Mouse (Mus musculus): ENCODE measurements at regions not wholly inside any gene's neighbourhood (a gene's known extent, or its start where the extent isn't known, plus 50 kb on each side); places are given as distances from the start of the nearest gene placed in this dataset.

- Histone ChIP-seq H3K4me2 (ENCODE audit: low read depth, low read length) (no peak overlapping the region), H3K9ac (replicated peaks; ENCODE audit: low read length) (no peak overlapping the region), H3K36me3 (replicated peaks; ENCODE audit: control insufficient read depth, insufficient read depth, low read depth, low read length) (no peaks in the 10 kb centered on the region), H3K27me3 (ENCODE audit: control insufficient read depth, insufficient read depth, low read length) (no peaks in the 10 kb centered on the region), H3K4me1 (ENCODE audit: control insufficient read depth, insufficient read depth, low read length) (no peaks in the 10 kb centered on the region), H3K27ac (replicated peaks; ENCODE audit: low read depth, low read length) (no peak overlapping the region), H3K9me3 (replicated peaks; ENCODE audit: control insufficient read depth, low read length) (no peaks in the 10 kb centered on the region), H3K4me3 (ENCODE audit: low read depth, low read length) (no peak overlapping the region)
- no peak for DNase-seq (ENCODE audit: low spot score)
- no peak for ATAC-seq (replicated peaks; ENCODE audit: insufficient number of reproducible peaks, low FRiP score, low TSS enrichment, low read depth)
- WGBS, result 76% methylated on average over 3 of the region's 3 CpGs
These were observed 255.3 kb upstream of the Igfbp7 start for GRCm38 (mm10) chr5:77663096-77663495.

DNA sequence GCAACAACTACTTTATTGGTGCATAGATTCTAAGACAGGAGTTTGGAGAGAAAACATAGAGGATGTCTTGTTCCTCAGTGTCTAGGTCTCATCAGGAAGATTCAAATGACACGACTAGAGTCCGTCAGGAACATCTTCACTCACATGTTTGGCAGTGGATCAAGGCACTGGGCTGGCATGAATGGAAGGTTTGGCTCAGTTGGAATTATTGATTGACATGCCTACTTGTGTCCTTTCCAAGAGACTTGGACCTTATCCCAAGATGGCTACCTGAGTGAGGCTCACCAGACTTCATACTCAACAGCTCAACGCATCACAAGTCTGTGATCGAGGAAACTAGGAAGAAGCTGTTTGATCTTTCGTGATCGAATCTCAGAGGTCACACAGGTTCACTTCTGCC, 251.2 kb upstream of the Igfbp7 start:
- no peaks in the 10 kb centered on the region for H3K27me3 ChIP-seq (ENCODE audit: control insufficient read depth, insufficient read depth, low read length)
- H3K36me3 ChIP-seq (replicated peaks; ENCODE audit: control insufficient read depth, insufficient read depth, low read depth, low read length), result no peaks in the 10 kb centered on the region
- H3K27ac ChIP-seq (replicated peaks; ENCODE audit: low read depth, low read length), result no peak overlapping the region
- no peaks in the 10 kb centered on the region for H3K9me3 ChIP-seq (replicated peaks; ENCODE audit: control insufficient read depth, low read length)
- WGBS, result 87% methylated on average over 6 of the region's 6 CpGs
- no peak overlapping the region for H3K4me2 ChIP-seq (ENCODE audit: low read depth, low read length)
- H3K4me3 ChIP-seq (ENCODE audit: low read depth, low read length), result no peak overlapping the region
- H3K9ac ChIP-seq (replicated peaks; ENCODE audit: low read length), result no peak overlapping the region
- no peak for ATAC-seq (replicated peaks; ENCODE audit: insufficient number of reproducible peaks, low FRiP score, low TSS enrichment, low read depth)
- no peak for DNase-seq (ENCODE audit: low spot score)
- no peaks in the 10 kb centered on the region for H3K4me1 ChIP-seq (ENCODE audit: control insufficient read depth, insufficient read depth, low read length)

DNA sequence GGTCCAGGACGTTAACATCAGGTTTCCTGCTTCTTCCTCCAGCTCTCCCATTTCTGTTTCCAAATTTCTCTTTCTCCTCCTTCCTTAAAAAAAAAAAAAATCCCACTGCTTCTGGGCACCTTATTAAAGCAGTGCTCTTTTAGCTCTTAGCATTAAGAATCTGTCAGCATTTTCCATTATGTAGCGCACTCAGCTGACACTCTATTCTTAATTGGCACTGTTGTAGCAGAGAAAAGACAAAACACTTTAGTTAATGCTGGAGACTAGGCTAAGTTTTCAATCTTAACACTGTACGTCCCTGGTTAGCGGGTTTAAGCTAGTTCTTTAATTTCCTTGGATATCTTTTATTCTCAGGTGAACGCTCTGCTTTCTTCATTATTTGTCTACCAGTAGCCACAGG, 236.8 kb upstream of the Igfbp7 start:
- Histone ChIP-seq H3K9me3 (replicated peaks; ENCODE audit: control insufficient read depth, low read length) (no peaks in the 10 kb centered on the region), H3K9ac (replicated peaks; ENCODE audit: low read length) (no peak overlapping the region), H3K36me3 (replicated peaks; ENCODE audit: control insufficient read depth, insufficient read depth, low read depth, low read length) (no peaks in the 10 kb centered on the region), H3K27me3 (ENCODE audit: control insufficient read depth, insufficient read depth, low read length) (no peaks in the 10 kb centered on the region), H3K4me3 (ENCODE audit: low read depth, low read length) (no peak overlapping the region), H3K4me2 (ENCODE audit: low read depth, low read length) (no peak overlapping the region), H3K4me1 (ENCODE audit: control insufficient read depth, insufficient read depth, low read length) (no peaks in the 10 kb centered on the region), H3K27ac (replicated peaks; ENCODE audit: low read depth, low read length) (no peak overlapping the region)
- WGBS, result 86% methylated on average over 5 of the region's 5 CpGs
- DNase-seq (ENCODE audit: low spot score) (no peak), ATAC-seq (replicated peaks; ENCODE audit: insufficient number of reproducible peaks, low FRiP score, low TSS enrichment, low read depth) (no peak)

DNA sequence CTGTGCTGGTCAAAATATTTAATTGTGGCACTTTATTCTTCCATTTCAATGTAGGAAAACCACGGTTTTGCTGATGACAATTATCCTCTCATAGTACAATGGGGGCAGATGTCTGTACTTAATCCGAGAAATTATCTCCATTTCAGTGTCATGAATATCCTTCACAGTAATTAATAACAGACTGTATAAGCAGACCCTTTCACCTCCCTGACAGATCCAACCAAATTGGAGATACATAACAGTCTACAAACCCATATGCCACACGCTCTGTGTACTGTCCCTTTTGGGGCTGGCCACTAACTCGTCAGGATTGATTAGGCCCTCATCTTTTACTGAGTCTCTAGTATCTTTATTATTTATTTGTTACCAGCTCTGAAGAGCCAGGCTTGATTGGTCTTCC, 212.6 kb upstream of the Igfbp7 start:
- WGBS, result 48% methylated on average over 4 of the region's 4 CpGs
- no peak for ATAC-seq (replicated peaks; ENCODE audit: insufficient number of reproducible peaks, low FRiP score, low TSS enrichment, low read depth)

DNA sequence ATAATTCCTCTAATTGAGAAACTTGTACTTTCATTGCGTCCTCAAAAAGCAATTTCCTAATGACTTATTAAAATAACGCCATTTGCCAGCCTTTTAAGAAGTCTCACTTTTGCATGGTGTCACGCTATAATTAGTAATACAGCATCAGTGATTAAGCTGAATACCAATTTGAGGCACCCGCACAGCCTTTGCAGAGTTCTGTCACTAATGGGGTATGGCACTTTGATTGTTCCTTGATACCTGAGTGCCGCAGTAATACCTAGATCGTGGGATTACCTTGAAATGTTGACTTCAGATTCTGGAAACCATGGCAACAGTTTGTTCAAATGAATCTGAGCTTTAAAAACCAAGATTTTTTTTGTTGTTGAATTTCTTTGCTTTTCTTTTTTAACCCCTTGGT, 202.7 kb upstream of the Igfbp7 start:
- Histone ChIP-seq H3K9me3 (replicated peaks; ENCODE audit: control insufficient read depth, low read length) (no peaks in the 10 kb centered on the region), H3K27ac (replicated peaks; ENCODE audit: low read depth, low read length) (no peak overlapping the region), H3K27me3 (ENCODE audit: control insufficient read depth, insufficient read depth, low read length) (no peaks in the 10 kb centered on the region), H3K4me2 (ENCODE audit: low read depth, low read length) (no peak overlapping the region), H3K4me1 (ENCODE audit: control insufficient read depth, insufficient read depth, low read length) (no peaks in the 10 kb centered on the region), H3K4me3 (ENCODE audit: low read depth, low read length) (no peak overlapping the region), H3K36me3 (replicated peaks; ENCODE audit: control insufficient read depth, insufficient read depth, low read depth, low read length) (no peaks in the 10 kb centered on the region), H3K9ac (replicated peaks; ENCODE audit: low read length) (no peak overlapping the region)
- ATAC-seq (replicated peaks; ENCODE audit: insufficient number of reproducible peaks, low FRiP score, low TSS enrichment, low read depth) (no peak), DNase-seq (ENCODE audit: low spot score) (no peak)
- WGBS, result 90% methylated on average over 6 of the region's 6 CpGs

More for the DNA sequence above, 212.6 kb upstream of the Igfbp7 start:
- no peak overlapping the region for H3K27ac ChIP-seq (replicated peaks; ENCODE audit: low read depth, low read length)
- no peaks in the 10 kb centered on the region for H3K27me3 ChIP-seq (ENCODE audit: control insufficient read depth, insufficient read depth, low read length)
- no peaks in the 10 kb centered on the region for H3K36me3 ChIP-seq (replicated peaks; ENCODE audit: control insufficient read depth, insufficient read depth, low read depth, low read length)
- H3K4me1 ChIP-seq (ENCODE audit: control insufficient read depth, insufficient read depth, low read length), result no peaks in the 10 kb centered on the region
- no peak overlapping the region for H3K4me3 ChIP-seq (ENCODE audit: low read depth, low read length)
- no peak overlapping the region for H3K4me2 ChIP-seq (ENCODE audit: low read depth, low read length)
- no peak for DNase-seq (ENCODE audit: low spot score)
- H3K9me3 ChIP-seq (replicated peaks; ENCODE audit: control insufficient read depth, low read length), result no peaks in the 10 kb centered on the region
- no peak overlapping the region for H3K9ac ChIP-seq (replicated peaks; ENCODE audit: low read length)

DNA sequence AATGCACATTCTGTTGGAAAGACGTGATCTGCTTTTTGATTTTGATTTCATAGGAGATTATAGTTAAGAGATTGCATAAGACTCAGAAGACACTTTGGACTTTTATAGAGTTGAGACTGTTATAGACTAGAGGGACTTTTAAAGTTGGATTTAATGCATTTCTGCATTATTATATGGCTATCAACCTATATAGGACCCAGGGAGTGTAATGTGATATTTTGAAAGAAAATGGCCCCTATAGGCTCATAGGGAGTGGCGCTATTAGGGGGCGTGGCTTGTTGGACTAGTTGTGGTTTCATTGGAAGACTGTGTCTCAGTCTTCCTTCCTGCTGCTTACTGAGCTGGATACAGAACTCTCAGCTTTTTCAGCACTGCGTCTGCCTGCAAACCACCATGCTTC, 186.9 kb upstream of the Igfbp7 start:
- no peak overlapping the region for H3K4me2 ChIP-seq (ENCODE audit: low read depth, low read length)
- H3K36me3 ChIP-seq (replicated peaks; ENCODE audit: control insufficient read depth, insufficient read depth, low read depth, low read length), result no peaks in the 10 kb centered on the region
- H3K4me1 ChIP-seq (ENCODE audit: control insufficient read depth, insufficient read depth, low read length), result no peaks in the 10 kb centered on the region
- DNase-seq (ENCODE audit: low spot score) (no peak), ATAC-seq (replicated peaks; ENCODE audit: insufficient number of reproducible peaks, low FRiP score, low TSS enrichment, low read depth) (no peak)
- H3K4me3 ChIP-seq (ENCODE audit: low read depth, low read length), result no peak overlapping the region
- no peaks in the 10 kb centered on the region for H3K27me3 ChIP-seq (ENCODE audit: control insufficient read depth, insufficient read depth, low read length)
- H3K9me3 ChIP-seq (replicated peaks; ENCODE audit: control insufficient read depth, low read length), result no peaks in the 10 kb centered on the region
- no peak overlapping the region for H3K9ac ChIP-seq (replicated peaks; ENCODE audit: low read length)
- H3K27ac ChIP-seq (replicated peaks; ENCODE audit: low read depth, low read length), result no peak overlapping the region
- WGBS, result 84% methylated on average over 4 of the region's 4 CpGs

DNA sequence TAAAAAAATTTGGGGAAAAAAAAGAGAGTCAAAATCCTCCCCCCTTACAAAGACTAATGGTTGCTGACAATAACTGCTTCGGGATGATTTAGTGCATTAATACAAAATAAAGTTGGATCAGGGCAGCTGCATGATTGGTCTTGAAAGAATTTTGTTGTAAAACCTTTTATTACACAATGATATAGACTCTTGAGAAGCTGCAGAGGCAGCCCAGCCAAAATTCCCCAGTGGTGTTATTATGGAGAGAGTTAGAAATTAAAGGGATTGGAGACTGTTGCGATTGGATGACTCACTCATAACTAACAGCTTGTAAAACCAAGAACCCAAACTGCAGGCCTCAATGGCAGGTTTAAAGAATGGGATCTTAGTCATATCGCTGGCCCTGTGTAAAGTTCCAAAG, 181.4 kb upstream of the Igfbp7 start:
- Histone ChIP-seq H3K36me3 (replicated peaks; ENCODE audit: control insufficient read depth, insufficient read depth, low read depth, low read length) (no peaks in the 10 kb centered on the region), H3K4me2 (ENCODE audit: low read depth, low read length) (no peak overlapping the region), H3K4me1 (ENCODE audit: control insufficient read depth, insufficient read depth, low read length) (no peaks in the 10 kb centered on the region), H3K4me3 (ENCODE audit: low read depth, low read length) (no peak overlapping the region), H3K27ac (replicated peaks; ENCODE audit: low read depth, low read length) (no peak overlapping the region), H3K9ac (replicated peaks; ENCODE audit: low read length) (no peak overlapping the region), H3K9me3 (replicated peaks; ENCODE audit: control insufficient read depth, low read length) (no peaks in the 10 kb centered on the region), H3K27me3 (ENCODE audit: control insufficient read depth, insufficient read depth, low read length) (no peaks in the 10 kb centered on the region)
- ATAC-seq (replicated peaks; ENCODE audit: insufficient number of reproducible peaks, low FRiP score, low TSS enrichment, low read depth) (no peak), DNase-seq (ENCODE audit: low spot score) (no peak)
- WGBS, result 90% methylated on average over 3 of the region's 3 CpGs

GRCm38 (mm10) chr5:77581702-77582101, 173.9 kb upstream of the Igfbp7 start:
- Histone ChIP-seq H3K4me3 (ENCODE audit: low read depth, low read length) (no peak overlapping the region), H3K9me3 (replicated peaks; ENCODE audit: control insufficient read depth, low read length) (no peaks in the 10 kb centered on the region), H3K27me3 (ENCODE audit: control insufficient read depth, insufficient read depth, low read length) (no peaks in the 10 kb centered on the region), H3K9ac (replicated peaks; ENCODE audit: low read length) (no peak overlapping the region), H3K4me1 (ENCODE audit: control insufficient read depth, insufficient read depth, low read length) (no peaks in the 10 kb centered on the region), H3K27ac (replicated peaks; ENCODE audit: low read depth, low read length) (no peak overlapping the region), H3K36me3 (replicated peaks; ENCODE audit: control insufficient read depth, insufficient read depth, low read depth, low read length) (no peaks in the 10 kb centered on the region), H3K4me2 (ENCODE audit: low read depth, low read length) (no peak overlapping the region)
- no peak for DNase-seq (ENCODE audit: low spot score)
- 61% methylated on average over 6 of the region's 6 CpGs for WGBS
- ATAC-seq (replicated peaks; ENCODE audit: insufficient number of reproducible peaks, low FRiP score, low TSS enrichment, low read depth), result no peak
